Mouse (Mus musculus) cortical plate, adult 2 months (tissue): ENCODE measurements at regions not wholly inside any gene's neighbourhood (a gene's known extent, or its start where the extent isn't known, plus 50 kb on each side); places are given as distances from the start of the nearest gene placed in this dataset.

ENCODE experiments used
- H3K27ac ChIP-seq: fragments of 200-500 bp; 2 replicates; pipeline ENCODE4 v1.5.1; 2012; ENCODE audit warnings: low read length, control low read depth, inconsistent platforms; ENCODE audit not compliant: insufficient read depth
- H3K4me1 ChIP-seq: fragments of 200-500 bp; 2 replicates; pipeline ENCODE4 v1.6.1; 2011; ENCODE audit warnings: low read length; ENCODE audit not compliant: control insufficient read depth, insufficient read depth
- H3K4me3 ChIP-seq: fragments of 200-500 bp; 2 replicates; pipeline ENCODE4 v1.5.1; 2011; ENCODE audit warnings: mild to moderate bottlenecking, low read length, control low read depth; ENCODE audit not compliant: insufficient read depth
- CTCF ChIP-seq: fragments of 200-500 bp; IDR thresholded peaks from 2 replicates; pipeline ENCODE4 v1.5.1; 2011; ENCODE audit warnings: mild to moderate bottlenecking, control low read depth, low read length; ENCODE audit not compliant: insufficient read depth; ENCODE audit errors: extremely low read depth
- POLR2A ChIP-seq: fragments of 200-500 bp; IDR thresholded peaks from 2 replicates; pipeline ENCODE4 v1.6.1; 2011; ENCODE audit warnings: mild to moderate bottlenecking, low read length, control low read depth; ENCODE audit not compliant: insufficient read depth; ENCODE audit errors: extremely low read depth

GRCm38 (mm10) chr14:120135198-120135597, 93.0 kb upstream of the Oxgr1 start:
- no peak for TF ChIP-seq POLR2A
- TF ChIP-seq CTCF, result no peak
- Histone ChIP-seq H3K4me3 (no peak overlapping the region), H3K27ac (no peak overlapping the region), H3K4me1 (peaks cover 9% of the 10 kb centered on the region)

GRCm38 (mm10) chr14:120136736-120137135, 94.5 kb upstream of the Oxgr1 start:
- no peak overlapping the region for H3K4me3 ChIP-seq
- TF ChIP-seq CTCF, result no peak
- TF ChIP-seq POLR2A, result no peak
- peaks cover 9% of the 10 kb centered on the region for H3K4me1 ChIP-seq
- H3K27ac ChIP-seq, result no peak overlapping the region

- Histone ChIP-seq H3K27ac (0 out of 2 replicates have a peak overlapping the region, but pooled peaks have one; percentile 7), H3K4me1 (peaks cover 9% of the 10 kb centered on the region), H3K4me3 (no peak overlapping the region)
- TF ChIP-seq POLR2A, result no peak
- peak; percentile 76 for TF ChIP-seq CTCF
Observed at GRCm38 (mm10) chr14:120137680-120138136, 95.5 kb upstream of the Oxgr1 start.

- TF ChIP-seq POLR2A (no peak), CTCF (no peak)
- no peak overlapping the region for H3K27ac ChIP-seq
- H3K4me3 ChIP-seq, result no peak overlapping the region
- H3K4me1 ChIP-seq, result peaks cover 9% of the 10 kb centered on the region
Observed at GRCm38 (mm10) chr14:120138546-120138945, 96.3 kb upstream of the Oxgr1 start.

- TF ChIP-seq POLR2A (no peak), CTCF (no peak)
- Histone ChIP-seq H3K4me3 (no peak overlapping the region), H3K27ac (no peak overlapping the region), H3K4me1 (peaks cover 9% of the 10 kb centered on the region)
Observed at GRCm38 (mm10) chr14:120139256-120139655, 97.0 kb upstream of the Oxgr1 start.

- TF ChIP-seq CTCF (no peak), POLR2A (no peak)
- peaks cover 8% of the 10 kb centered on the region for H3K4me1 ChIP-seq
Observed at GRCm38 (mm10) chr14:120139671-120140071, 97.4 kb upstream of the Oxgr1 start.

GRCm38 (mm10) chr14:120140211-120140610, 98.0 kb upstream of the Oxgr1 start:
- no peak for TF ChIP-seq CTCF
- TF ChIP-seq POLR2A, result no peak
- peaks cover 6% of the 10 kb centered on the region for H3K4me1 ChIP-seq
- no peak overlapping the region for H3K4me3 ChIP-seq
- no peak overlapping the region for H3K27ac ChIP-seq

More at GRCm38 (mm10) chr14:120139671-120140071, 97.4 kb upstream of the Oxgr1 start:
- H3K27ac ChIP-seq, result no peak overlapping the region
- no peak overlapping the region for H3K4me3 ChIP-seq

GRCm38 (mm10) chr14:120140791-120141747, 98.8 kb upstream of the Oxgr1 start:
- TF ChIP-seq POLR2A, result no peak
- no peak for TF ChIP-seq CTCF
- peaks cover 4% of the 10 kb centered on the region for H3K4me1 ChIP-seq
- H3K27ac ChIP-seq, result 0 out of 2 replicates have a peak overlapping the region, but pooled peaks have one; percentile 31
- H3K4me3 ChIP-seq, result no peak overlapping the region

GRCm38 (mm10) chr14:120142281-120142680, 100.0 kb upstream of the Oxgr1 start:
- Histone ChIP-seq H3K4me3 (no peak overlapping the region), H3K4me1 (no peaks in the 10 kb centered on the region), H3K27ac (no peak overlapping the region)
- TF ChIP-seq CTCF, result no peak
- no peak for TF ChIP-seq POLR2A

- TF ChIP-seq POLR2A (no peak), CTCF (no peak)
- Histone ChIP-seq H3K4me3 (no peak overlapping the region), H3K27ac (no peak overlapping the region)
Observed at GRCm38 (mm10) chr14:120144451-120144850, 102.2 kb upstream of the Oxgr1 start.

More at GRCm38 (mm10) chr14:120144451-120144850, 102.2 kb upstream of the Oxgr1 start:
- H3K4me1 ChIP-seq, result 0 out of 2 replicates have a peak, but pooled peaks cover 2% of the 10 kb centered on the region
